Mouse (Mus musculus) embryonic facial prominence, embryonic 11.5 days (tissue): ENCODE measurements around the gene Kcnd3. TPM values are rescaled to one million over a fixed set of nuclear protein-coding genes. Genes with fewer than 3 reads are reported as not detected.
A peak's percentile ranks its signal among the peaks of the same experiment; 100 is the strongest.

ENCODE experiments used
- ATAC-seq: fragments of 200-750 bp; cut with Nextera tagmentation; replicated peaks from 2 replicates; pipeline ENCODE4 v1.8.0; 2017; ENCODE audit warnings: low read depth; ENCODE audit not compliant: insufficient number of reproducible peaks, low FRiP score, low TSS enrichment
- DNase-seq: peaks from one replicate; pipeline ENCODE4 v3.0.0-alpha.2; 2015; ENCODE audit warnings: low spot score
- H3K27ac ChIP-seq: fragments of 300-500 bp; sonication (generic); replicated peaks from 2 replicates; pipeline ENCODE4 v1.5.1; 2014; ENCODE audit warnings: mild to moderate bottlenecking, low read depth, low read length, control low read depth
- H3K27me3 ChIP-seq: fragments of 300-500 bp; sonication (generic); 2 replicates; pipeline ENCODE4 v1.6.1; 2014; ENCODE audit warnings: mild to moderate bottlenecking, low read length, moderate library complexity, mixed read lengths; ENCODE audit not compliant: control insufficient read depth, insufficient read depth
- H3K36me3 ChIP-seq: fragments of 300-500 bp; sonication (generic); replicated peaks from 2 replicates; pipeline ENCODE4 v1.6.1; 2014; ENCODE audit warnings: low read depth, mild to moderate bottlenecking, low read length, moderate library complexity, mixed read lengths; ENCODE audit not compliant: control insufficient read depth, insufficient read depth
- H3K4me1 ChIP-seq: fragments of 300-500 bp; sonication (generic); 2 replicates; pipeline ENCODE4 v1.6.1; 2014; ENCODE audit warnings: low read length, mixed read lengths; ENCODE audit not compliant: control insufficient read depth, insufficient read depth
- H3K4me2 ChIP-seq: fragments of 300-500 bp; sonication (generic); 2 replicates; pipeline ENCODE4 v1.6.1; 2014; ENCODE audit warnings: low read depth, mild to moderate bottlenecking, control low read depth, low read length, moderate library complexity
- H3K4me3 ChIP-seq: fragments of 300-500 bp; sonication (generic); 2 replicates; pipeline ENCODE4 v1.5.1; 2014; ENCODE audit warnings: low read depth, low read length, control low read depth
- H3K9ac ChIP-seq: fragments of 300-500 bp; sonication (generic); replicated peaks from 2 replicates; pipeline ENCODE4 v1.6.1; 2014; ENCODE audit warnings: mild to moderate bottlenecking, control low read depth, low read length
- H3K9me3 ChIP-seq: fragments of 300-500 bp; sonication (generic); replicated peaks from 2 replicates; pipeline ENCODE4 v1.6.1; 2016; ENCODE audit warnings: mild to moderate bottlenecking, low read length, inconsistent platforms, mixed read lengths; ENCODE audit not compliant: control insufficient read depth
- WGBS: fragments of 180-500 bp; shearing (Covaris S2); extraction: QIAGEN DNeasy Blood & Tissue Kit; methylation state at CpG from one replicate; pipeline ENCODE4 v1.1.7; 2014; 5-methylcytosine and 5-hydroxymethylcytosine counted together
- polyA plus RNA-seq: library from polyadenylated mRNA; unstranded; fragments of >200 nt; fragmentation: Nextera tagmentation; extraction: Ambion mirVana; gene quantifications from 2 replicates; pipeline ENCODE4 v1.2.1, GENCODE M21; 2014

The Kcnd3 gene
- polyA plus RNA-seq, 1 experiment from 2014 or later: 0.59 TPM

DNA sequence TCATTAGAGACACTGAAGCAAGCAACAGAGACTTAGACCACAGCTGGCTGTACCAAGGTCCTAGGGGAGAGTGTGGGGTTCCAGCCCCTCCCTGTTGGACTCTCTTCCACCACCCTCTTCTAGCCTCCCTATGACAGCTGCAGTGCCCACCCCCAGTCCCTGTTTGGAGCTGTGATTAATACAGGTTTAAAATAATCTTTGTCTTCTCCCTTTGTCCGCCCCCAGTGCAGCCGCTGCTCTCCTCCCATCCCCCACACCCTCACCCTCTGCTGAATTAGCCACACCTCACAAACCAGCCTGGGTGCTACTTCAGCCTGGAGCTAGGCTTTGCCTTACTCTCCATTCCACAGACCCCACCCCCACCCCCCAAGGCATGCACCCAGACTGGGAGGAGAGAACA lies 107.3 kb downstream of the Kcnd3 start:
- H3K4me3 ChIP-seq: no peak overlapping the region
- no peaks in the 10 kb centered on the region for H3K4me1 ChIP-seq
- H3K36me3 ChIP-seq: no peaks in the 10 kb centered on the region
- ATAC-seq: peak; percentile 56; the same call in 1 of the 2 replicates
- WGBS: 20% methylated on average over 2 of the region's 2 CpGs
- H3K4me2 ChIP-seq: no peak overlapping the region
- H3K9ac ChIP-seq: no peak overlapping the region
- DNase-seq: no peak
- H3K27ac ChIP-seq: no peak overlapping the region
- H3K27me3 ChIP-seq: no peaks in the 10 kb centered on the region
- no peaks in the 10 kb centered on the region for H3K9me3 ChIP-seq

DNA sequence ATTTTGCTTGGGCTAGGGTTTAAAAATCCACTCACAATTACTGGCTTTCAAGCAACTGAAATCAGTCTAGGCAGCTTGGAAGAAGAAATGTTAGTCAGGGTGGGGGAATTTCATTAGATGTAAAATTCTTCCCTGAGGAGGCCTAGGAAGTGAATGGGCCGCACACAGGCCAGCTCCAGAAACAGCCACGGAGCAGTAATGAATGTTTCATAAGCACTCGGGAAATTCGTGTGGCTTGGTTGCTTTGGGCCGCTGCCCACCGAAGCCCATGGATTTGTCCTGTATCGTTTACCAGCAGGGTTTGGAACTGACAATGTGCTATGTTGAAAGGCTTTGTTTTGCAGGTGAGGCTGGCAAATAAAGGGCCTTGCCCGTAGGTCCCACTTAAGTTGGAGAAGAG lies 114.8 kb downstream of the Kcnd3 start:
- WGBS: 82% methylated on average over 8 of the region's 8 CpGs
- Histone ChIP-seq H3K9me3 (no peaks in the 10 kb centered on the region), H3K27me3 (no peaks in the 10 kb centered on the region), H3K27ac (no peak overlapping the region), H3K9ac (no peak overlapping the region), H3K4me2 (no peak overlapping the region), H3K36me3 (no peaks in the 10 kb centered on the region), H3K4me1 (no peaks in the 10 kb centered on the region), H3K4me3 (no peak overlapping the region)
- DNase-seq (no peak), ATAC-seq (no peak)

DNA sequence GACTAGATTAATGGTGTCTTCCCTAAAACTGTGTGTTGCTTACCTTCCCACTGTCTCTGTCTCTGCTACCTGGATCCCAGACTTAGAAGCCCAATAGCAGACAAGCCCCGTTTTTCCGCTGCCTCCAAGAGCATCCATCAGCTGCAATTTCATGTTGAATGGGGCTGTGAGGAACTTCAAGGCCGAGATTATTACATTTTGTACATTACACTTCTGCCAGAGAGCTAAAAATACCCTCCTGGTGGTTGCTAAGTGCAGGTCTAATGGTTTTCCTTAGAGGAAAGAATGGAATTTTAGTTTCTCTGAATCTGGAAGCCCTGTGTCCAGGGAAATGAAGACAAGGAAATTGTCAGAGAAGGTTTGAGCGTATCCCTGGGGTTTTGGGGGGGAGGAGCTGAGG lies 115.3 kb downstream of the Kcnd3 start:
- H3K4me3 ChIP-seq: no peak overlapping the region
- no peaks in the 10 kb centered on the region for H3K36me3 ChIP-seq
- no peaks in the 10 kb centered on the region for H3K9me3 ChIP-seq
- WGBS: 69% methylated on average over 4 of the region's 4 CpGs
- H3K27me3 ChIP-seq: no peaks in the 10 kb centered on the region
- H3K9ac ChIP-seq: no peak overlapping the region
- DNase-seq: no peak
- no peaks in the 10 kb centered on the region for H3K4me1 ChIP-seq
- no peak overlapping the region for H3K27ac ChIP-seq
- H3K4me2 ChIP-seq: no peak overlapping the region
- no peak for ATAC-seq

DNA sequence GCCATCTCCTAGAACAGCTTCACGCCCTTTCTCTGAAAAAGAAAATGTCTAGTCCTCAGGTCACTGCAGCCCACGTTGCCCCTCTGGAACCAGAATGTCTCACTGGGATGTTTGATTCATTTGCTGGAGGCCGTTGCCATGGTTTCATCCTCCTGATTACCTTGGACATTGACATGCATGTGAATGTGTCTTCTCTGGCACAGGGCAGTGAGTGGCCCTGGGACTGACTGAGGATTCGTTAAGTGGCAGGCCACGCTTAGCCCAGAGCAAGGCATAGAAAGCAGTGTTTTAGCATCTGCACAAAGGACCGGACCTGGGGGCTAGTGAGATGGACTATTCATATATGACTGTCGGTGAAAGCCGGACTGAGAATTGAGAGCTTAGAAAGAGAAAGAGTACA lies 116.3 kb downstream of the Kcnd3 start:
- no peaks in the 10 kb centered on the region for H3K36me3 ChIP-seq
- no peaks in the 10 kb centered on the region for H3K4me1 ChIP-seq
- H3K9ac ChIP-seq: no peak overlapping the region
- no peak for ATAC-seq
- H3K4me3 ChIP-seq: no peak overlapping the region
- no peak overlapping the region for H3K4me2 ChIP-seq
- WGBS: 73% methylated on average over 8 of the region's 8 CpGs
- H3K9me3 ChIP-seq: no peaks in the 10 kb centered on the region
- DNase-seq: no peak
- no peak overlapping the region for H3K27ac ChIP-seq
- H3K27me3 ChIP-seq: no peaks in the 10 kb centered on the region

DNA sequence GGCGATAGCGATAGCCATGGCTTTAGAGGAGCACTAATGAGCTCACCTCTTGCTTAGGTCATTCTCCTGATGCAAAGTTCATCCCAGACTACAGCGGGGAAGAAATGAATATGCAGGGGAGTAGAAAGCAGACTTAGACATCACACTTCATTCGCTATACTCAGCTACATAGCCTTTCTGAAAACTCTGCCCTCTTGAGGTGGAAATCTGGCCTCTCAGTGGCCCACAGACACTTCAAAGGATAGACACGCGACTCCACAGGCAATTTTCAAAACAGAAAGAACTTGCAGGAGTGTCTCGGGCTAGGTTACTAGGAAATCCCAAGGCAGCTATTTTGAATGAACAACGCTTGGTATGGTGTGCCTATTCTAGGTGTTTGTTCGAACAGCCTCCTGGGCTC lies 116.7 kb downstream of the Kcnd3 start:
- Histone ChIP-seq H3K4me1 (no peaks in the 10 kb centered on the region), H3K27ac (no peak overlapping the region), H3K4me3 (no peak overlapping the region), H3K36me3 (no peaks in the 10 kb centered on the region), H3K9ac (no peak overlapping the region), H3K9me3 (no peaks in the 10 kb centered on the region), H3K4me2 (no peak overlapping the region), H3K27me3 (no peaks in the 10 kb centered on the region)
- 72% methylated on average over 9 of the region's 9 CpGs for WGBS
- ATAC-seq: no peak
- DNase-seq: no peak

DNA sequence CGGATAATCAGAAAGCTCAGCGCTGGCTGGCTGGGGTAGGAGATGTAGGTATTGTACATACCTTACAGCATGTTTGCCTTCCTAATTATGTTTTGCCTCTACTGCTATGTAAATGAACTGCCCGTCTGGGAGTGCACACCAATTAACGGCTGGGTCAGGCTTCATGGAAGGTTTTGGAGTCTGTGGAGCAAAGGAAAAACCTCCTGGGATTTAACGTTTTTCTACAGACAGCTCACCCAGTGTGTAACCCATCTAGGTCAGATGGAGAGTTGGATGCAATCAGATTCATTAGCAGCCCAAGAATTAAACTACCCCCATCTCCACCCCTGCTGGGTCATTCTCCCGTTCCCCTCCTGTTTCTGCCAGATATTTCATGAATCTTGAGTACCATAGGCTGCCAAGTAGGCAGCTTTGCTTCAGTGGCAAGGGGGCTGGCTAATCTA lies 117.2 kb downstream of the Kcnd3 start:
- DNase-seq (no peak), ATAC-seq (no peak)
- H3K27me3 ChIP-seq: no peaks in the 10 kb centered on the region
- no peak overlapping the region for H3K27ac ChIP-seq
- no peak overlapping the region for H3K4me3 ChIP-seq
- 46% methylated on average over 6 of the region's 6 CpGs for WGBS
- H3K4me2 ChIP-seq: no peak overlapping the region
- no peaks in the 10 kb centered on the region for H3K4me1 ChIP-seq
- H3K36me3 ChIP-seq: no peaks in the 10 kb centered on the region
- H3K9ac ChIP-seq: no peak overlapping the region
- no peaks in the 10 kb centered on the region for H3K9me3 ChIP-seq

DNA sequence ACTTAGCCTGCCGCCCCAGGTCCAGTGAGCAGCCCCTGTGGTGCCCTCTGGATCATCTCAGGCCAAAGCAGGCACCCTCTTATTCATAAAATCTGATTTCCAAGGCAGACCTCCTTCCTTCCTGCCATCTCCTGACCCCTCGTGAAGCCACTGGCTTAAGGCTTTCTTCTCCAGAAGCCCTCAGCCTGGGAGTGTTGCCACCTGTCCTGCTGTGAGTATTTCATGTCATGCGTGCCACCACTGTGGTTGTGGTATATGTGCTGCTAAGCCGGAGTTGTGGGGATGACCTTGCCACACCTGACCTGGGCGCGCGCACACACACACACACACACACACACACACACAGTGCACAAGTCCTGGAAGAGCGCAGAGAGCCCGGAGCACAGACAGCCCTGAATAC lies 117.8 kb downstream of the Kcnd3 start:
- DNase-seq (no peak), ATAC-seq (0 out of 2 replicates have a peak, but pooled peaks have one; percentile 39)
- 72% methylated on average over 9 of the region's 9 CpGs for WGBS
- Histone ChIP-seq H3K27ac (no peak overlapping the region), H3K36me3 (no peaks in the 10 kb centered on the region), H3K9ac (no peak overlapping the region), H3K4me1 (no peaks in the 10 kb centered on the region), H3K9me3 (no peaks in the 10 kb centered on the region), H3K27me3 (no peaks in the 10 kb centered on the region), H3K4me3 (no peak overlapping the region), H3K4me2 (no peak overlapping the region)

DNA sequence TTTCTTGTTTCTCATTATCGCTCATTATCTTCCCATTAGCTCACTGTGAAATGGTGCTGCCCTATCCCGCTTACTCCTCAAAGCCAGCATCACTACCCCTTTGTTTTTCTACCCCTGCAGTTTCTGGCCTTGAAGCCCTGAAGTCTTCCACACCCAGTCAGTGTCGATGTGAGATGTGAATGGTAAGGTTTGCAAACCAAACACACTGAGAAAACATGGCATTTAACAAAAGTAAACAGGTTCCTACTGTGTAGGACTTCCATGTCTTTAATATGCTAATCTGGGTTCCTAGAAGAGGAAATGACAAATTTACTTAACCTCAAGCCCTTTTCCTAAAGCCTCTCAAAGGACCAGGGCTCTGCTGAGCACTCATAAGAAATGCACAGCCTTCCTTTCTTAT lies 118.7 kb downstream of the Kcnd3 start:
- 34% methylated on average over 3 of the region's 3 CpGs for WGBS
- ATAC-seq: no peak
- no peak for DNase-seq
- Histone ChIP-seq H3K9me3 (no peaks in the 10 kb centered on the region), H3K4me3 (no peak overlapping the region), H3K27ac (no peak overlapping the region), H3K36me3 (no peaks in the 10 kb centered on the region), H3K9ac (no peak overlapping the region), H3K4me1 (no peaks in the 10 kb centered on the region), H3K4me2 (no peak overlapping the region), H3K27me3 (no peaks in the 10 kb centered on the region)
